Mouse (Mus musculus): ENCODE results near the gene Mfap2.

The Mfap2 gene

GRCm38 (mm10) chr4:141010118-141010517 lies at the start of gene Mfap2:
Gene Mfap2, plus strand, starts transcription at chr4:141010418.
- DNase-seq = no peak

GRCm38 (mm10) chr4:140960781-140961466 lies 49.3 kb upstream of the Mfap2 start, which contains the start of gene Sdhb:
Gene Sdhb, plus strand, starts transcription at chr4:140961203.
- peak; percentile 96 for DNase-seq

GRCm38 (mm10) chr4:140961467-140962206 lies 48.6 kb upstream of the Mfap2 start:
- no peak for DNase-seq

GRCm38 (mm10) chr4:140962207-140962909 lies 47.9 kb upstream of the Mfap2 start:
- DNase-seq = no peak

- no peak for DNase-seq
These were observed 47.3 kb upstream of the Mfap2 start for GRCm38 (mm10) chr4:140962950-140963349.

GRCm38 (mm10) chr4:140963941-140964597 lies 46.1 kb upstream of the Mfap2 start:
- no peak for DNase-seq

- peak; percentile 77 for DNase-seq
These were observed 45.6 kb upstream of the Mfap2 start for GRCm38 (mm10) chr4:140964620-140965019.

- DNase-seq = no peak
These were observed 42.6 kb upstream of the Mfap2 start for GRCm38 (mm10) chr4:140967386-140968159.

- no peak for DNase-seq
These were observed 38.5 kb upstream of the Mfap2 start for GRCm38 (mm10) chr4:140971691-140972090.

GRCm38 (mm10) chr4:140974408-140974807 lies 35.8 kb upstream of the Mfap2 start:
- DNase-seq = no peak

GRCm38 (mm10) chr4:140975356-140975755 lies 34.9 kb upstream of the Mfap2 start:
- no peak for DNase-seq

GRCm38 (mm10) chr4:140977278-140977677 lies 32.9 kb upstream of the Mfap2 start:
- DNase-seq = no peak

GRCm38 (mm10) chr4:140977886-140978692 lies 32.1 kb upstream of the Mfap2 start:
- no peak for DNase-seq

GRCm38 (mm10) chr4:140981605-140982004 lies 28.6 kb upstream of the Mfap2 start:
- DNase-seq = no peak

- no peak for DNase-seq
These were observed 27.4 kb upstream of the Mfap2 start for GRCm38 (mm10) chr4:140982808-140983207.

- DNase-seq = no peak
These were observed 26.8 kb upstream of the Mfap2 start for GRCm38 (mm10) chr4:140983442-140983841.

- DNase-seq = no peak
These were observed 25.7 kb upstream of the Mfap2 start for GRCm38 (mm10) chr4:140984544-140984943.

GRCm38 (mm10) chr4:140986024-140986710 lies 24.1 kb upstream of the Mfap2 start:
- DNase-seq = no peak

- peak; percentile 93 for DNase-seq
These were observed 23.4 kb upstream of the Mfap2 start, which contains the start of gene Atp13a2 for GRCm38 (mm10) chr4:140986711-140987395. Gene Atp13a2, plus strand, starts transcription at chr4:140986873.

- no peak for DNase-seq
These were observed 22.7 kb upstream of the Mfap2 start for GRCm38 (mm10) chr4:140987476-140987875.

Measured in cerebellum, adult 11 months (tissue).